Mouse (Mus musculus): ENCODE measurements around the gene Napsa. TPM values are rescaled to one million over a fixed set of nuclear protein-coding genes. Genes with fewer than 3 reads are reported as not detected.

Gene Napsa
- polyA plus RNA-seq, 1 experiment from 2014 or later = 3.9 TPM

DNA sequence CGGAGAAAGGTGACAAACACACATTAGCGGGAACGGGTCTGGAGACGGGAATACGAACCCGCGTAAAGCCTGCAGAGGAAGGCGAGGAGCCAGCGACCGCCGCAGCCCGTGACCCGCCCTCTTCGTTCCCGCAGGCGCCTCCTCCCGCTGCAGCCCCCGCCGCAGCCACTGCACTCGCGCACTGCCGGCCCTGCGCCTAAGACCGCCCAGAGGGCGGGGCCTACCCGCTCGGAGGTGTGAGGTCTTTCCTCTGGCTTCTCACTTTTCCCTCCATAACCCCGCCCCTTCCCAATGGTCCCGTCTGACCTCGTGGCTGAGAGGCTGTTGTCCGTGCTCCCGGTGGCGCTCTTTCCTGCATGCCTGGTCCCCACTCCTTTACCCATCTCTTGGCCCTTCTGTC lies 17.0 kb downstream of the Napsa start:
- under 1% methylated on average over 27 of the region's 33 CpGs for WGBS
- Histone ChIP-seq H3K27me3 (replicated peaks; ENCODE audit: control insufficient read depth, insufficient read depth, low read length) (peaks cover 73% of the 10 kb centered on the region), H3K4me2 (ENCODE audit: low read depth, low read length) (peak overlapping the region; percentile 71), H3K4me3 (ENCODE audit: low read length) (peak overlapping the region; percentile 48), H3K36me3 (ENCODE audit: control insufficient read depth, insufficient read depth, low read length) (no peaks in the 10 kb centered on the region), H3K9ac (ENCODE audit: low read depth, low read length) (peak overlapping the region; percentile 46; the same call in 1 of the 2 replicates), H3K9me3 (ENCODE audit: control insufficient read depth, low read length) (no peaks in the 10 kb centered on the region), H3K4me1 (ENCODE audit: control insufficient read depth, insufficient read depth, low read length) (peaks cover 17% of the 10 kb centered on the region), H3K27ac (ENCODE audit: low read length) (no peak overlapping the region)
- peak; percentile 47 for ATAC-seq

DNA sequence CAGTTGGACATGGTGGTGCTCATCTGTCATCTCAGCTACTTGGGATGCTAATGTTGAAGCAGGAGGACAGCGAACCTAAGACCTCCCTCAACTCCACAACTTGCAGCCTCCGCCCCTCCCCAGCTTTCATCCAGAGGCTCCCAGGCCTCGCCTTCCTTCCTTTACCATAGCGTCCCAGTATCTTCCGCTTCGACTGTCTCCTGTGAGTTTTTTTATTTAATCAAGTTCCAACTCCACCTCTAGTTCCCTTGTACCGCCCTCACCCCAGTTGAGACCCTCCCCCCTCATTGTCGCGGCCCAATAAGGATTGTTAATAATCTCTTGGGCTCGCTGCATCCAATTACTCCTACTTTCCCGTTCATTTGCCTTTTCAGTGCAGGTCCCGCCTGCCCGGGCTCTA lies 17.8 kb downstream of the Napsa start:
- no peak for ATAC-seq
- Histone ChIP-seq H3K4me3 (ENCODE audit: low read length) (peak overlapping the region; percentile 27; the same call in 1 of the 2 replicates), H3K27ac (ENCODE audit: low read length) (no peak overlapping the region), H3K4me2 (ENCODE audit: low read depth, low read length) (peak overlapping the region; percentile 99), H3K4me1 (ENCODE audit: control insufficient read depth, insufficient read depth, low read length) (peaks cover 17% of the 10 kb centered on the region), H3K36me3 (ENCODE audit: control insufficient read depth, insufficient read depth, low read length) (no peaks in the 10 kb centered on the region), H3K9ac (ENCODE audit: low read depth, low read length) (no peak overlapping the region), H3K9me3 (ENCODE audit: control insufficient read depth, low read length) (no peaks in the 10 kb centered on the region), H3K27me3 (replicated peaks; ENCODE audit: control insufficient read depth, insufficient read depth, low read length) (peaks cover 70% of the 10 kb centered on the region)
- WGBS = 5% methylated on average over 13 of the region's 13 CpGs

- ATAC-seq = peak; percentile 95
- under 1% methylated on average over 79 of the region's 80 CpGs for WGBS
Measured at GRCm38 (mm10) chr7:44590402-44591347, 18.5 kb downstream of the Napsa start, which contains the start of gene Kcnc3. Gene Kcnc3, plus strand, starts transcription at chr7:44590664.

GRCm38 (mm10) chr7:44591348-44592116 lies 19.4 kb downstream of the Napsa start:
- H3K4me1 ChIP-seq (ENCODE audit: control insufficient read depth, insufficient read depth, low read length) = peaks cover 17% of the 10 kb centered on the region
- no peak overlapping the region for H3K27ac ChIP-seq (ENCODE audit: low read length)
- no peaks in the 10 kb centered on the region for H3K36me3 ChIP-seq (ENCODE audit: control insufficient read depth, insufficient read depth, low read length)
- no peak for ATAC-seq
- H3K27me3 ChIP-seq (replicated peaks; ENCODE audit: control insufficient read depth, insufficient read depth, low read length) = peaks cover 54% of the 10 kb centered on the region
- H3K9ac ChIP-seq (ENCODE audit: low read depth, low read length) = peak overlapping the region; percentile 66
- WGBS = under 1% methylated on average over 60 of the region's 60 CpGs
- peak overlapping the region; percentile 99 for H3K4me2 ChIP-seq (ENCODE audit: low read depth, low read length)
- no peaks in the 10 kb centered on the region for H3K9me3 ChIP-seq (ENCODE audit: control insufficient read depth, low read length)
- peak overlapping the region; percentile 60 for H3K4me3 ChIP-seq (ENCODE audit: low read length)

More at GRCm38 (mm10) chr7:44590402-44591347, 18.5 kb downstream of the Napsa start, which contains the start of gene Kcnc3:
- Histone ChIP-seq H3K4me2 (ENCODE audit: low read depth, low read length) (peak within 1 kb of the TSS; percentile 99), H3K27ac (ENCODE audit: low read length) (no peak within 1 kb of the TSS), H3K36me3 (ENCODE audit: control insufficient read depth, insufficient read depth, low read length) (no peaks in the 10 kb centered on the region), H3K9me3 (ENCODE audit: control insufficient read depth, low read length) (no peaks in the 10 kb centered on the region), H3K4me1 (ENCODE audit: control insufficient read depth, insufficient read depth, low read length) (peaks cover 17% of the 10 kb centered on the region), H3K9ac (ENCODE audit: low read depth, low read length) (peak within 1 kb of the TSS; percentile 66), H3K27me3 (replicated peaks; ENCODE audit: control insufficient read depth, insufficient read depth, low read length) (peaks cover 62% of the 10 kb centered on the region), H3K4me3 (ENCODE audit: low read length) (peak within 1 kb of the TSS; percentile 60)

DNA sequence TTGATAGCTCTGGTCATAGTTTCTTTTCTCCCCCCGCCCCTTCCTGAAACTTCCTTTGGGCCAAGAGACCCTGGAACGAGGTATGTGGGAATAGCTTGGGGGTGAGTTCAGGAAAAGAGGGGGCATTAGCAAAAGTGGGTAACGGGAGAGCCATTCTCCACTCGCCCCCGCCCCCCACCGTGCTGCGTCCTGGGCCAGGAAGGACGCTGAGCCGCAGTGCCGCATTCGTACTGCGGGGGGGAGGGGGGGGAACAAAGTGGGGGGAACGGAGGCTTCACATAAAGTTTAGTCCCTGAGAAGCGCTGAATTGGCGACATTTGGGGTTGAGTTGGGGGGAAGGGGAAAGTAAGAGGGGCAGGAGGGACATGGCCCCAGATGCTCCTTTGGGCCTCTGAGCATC lies 20.9 kb downstream of the Napsa start:
- no peak overlapping the region for H3K27ac ChIP-seq (ENCODE audit: low read length)
- no peak overlapping the region for H3K9ac ChIP-seq (ENCODE audit: low read depth, low read length)
- H3K4me1 ChIP-seq (ENCODE audit: control insufficient read depth, insufficient read depth, low read length) = peaks cover 14% of the 10 kb centered on the region
- H3K9me3 ChIP-seq (ENCODE audit: control insufficient read depth, low read length) = no peaks in the 10 kb centered on the region
- peaks cover 41% of the 10 kb centered on the region for H3K27me3 ChIP-seq (replicated peaks; ENCODE audit: control insufficient read depth, insufficient read depth, low read length)
- H3K36me3 ChIP-seq (ENCODE audit: control insufficient read depth, insufficient read depth, low read length) = no peaks in the 10 kb centered on the region
- ATAC-seq = no peak
- H3K4me2 ChIP-seq (ENCODE audit: low read depth, low read length) = no peak overlapping the region
- H3K4me3 ChIP-seq (ENCODE audit: low read length) = no peak overlapping the region
- 3% methylated on average over 15 of the region's 15 CpGs for WGBS

DNA sequence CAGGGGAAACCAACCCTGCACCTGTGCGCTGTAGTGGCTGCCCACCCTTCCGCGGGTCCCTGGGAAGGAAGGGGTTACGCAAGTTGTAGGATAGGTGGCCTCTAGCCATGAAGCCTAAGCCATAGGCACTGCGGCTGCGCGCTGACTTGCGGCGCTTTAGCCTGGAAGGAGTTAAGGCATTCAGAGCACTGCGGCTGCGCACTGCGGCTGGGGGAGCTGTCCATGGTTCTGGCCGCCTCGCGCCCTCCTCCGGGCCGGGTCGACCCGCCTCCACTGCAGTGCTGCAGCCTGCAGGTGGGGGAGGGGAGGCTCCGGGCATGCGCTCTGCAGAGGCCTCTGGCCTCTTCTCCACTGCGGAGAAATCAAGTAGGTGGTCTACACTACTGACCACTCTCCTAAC lies 21.6 kb downstream of the Napsa start:
- Histone ChIP-seq H3K36me3 (ENCODE audit: control insufficient read depth, insufficient read depth, low read length) (no peaks in the 10 kb centered on the region), H3K9ac (ENCODE audit: low read depth, low read length) (no peak overlapping the region), H3K4me1 (ENCODE audit: control insufficient read depth, insufficient read depth, low read length) (peaks cover 10% of the 10 kb centered on the region), H3K27me3 (replicated peaks; ENCODE audit: control insufficient read depth, insufficient read depth, low read length) (peaks cover 34% of the 10 kb centered on the region), H3K4me3 (ENCODE audit: low read length) (no peak overlapping the region), H3K27ac (ENCODE audit: low read length) (no peak overlapping the region), H3K4me2 (ENCODE audit: low read depth, low read length) (no peak overlapping the region), H3K9me3 (ENCODE audit: control insufficient read depth, low read length) (no peaks in the 10 kb centered on the region)
- ATAC-seq = peak; percentile 22; the same call in 1 of the 2 replicates
- under 1% methylated on average over 21 of the region's 22 CpGs for whole genome bisulfite sequencing

- 54% methylated on average over 6 of the region's 6 CpGs for WGBS
- Histone ChIP-seq H3K36me3 (ENCODE audit: control insufficient read depth, insufficient read depth, low read length) (no peaks in the 10 kb centered on the region), H3K27ac (ENCODE audit: low read length) (no peak overlapping the region), H3K9ac (ENCODE audit: low read depth, low read length) (no peak overlapping the region), H3K4me3 (ENCODE audit: low read length) (no peak overlapping the region), H3K9me3 (ENCODE audit: control insufficient read depth, low read length) (no peaks in the 10 kb centered on the region), H3K27me3 (replicated peaks; ENCODE audit: control insufficient read depth, insufficient read depth, low read length) (peaks cover 31% of the 10 kb centered on the region), H3K4me2 (ENCODE audit: low read depth, low read length) (no peak overlapping the region), H3K4me1 (ENCODE audit: control insufficient read depth, insufficient read depth, low read length) (peaks cover 10% of the 10 kb centered on the region)
- ATAC-seq = no peak
Measured at GRCm38 (mm10) chr7:44594291-44594690, 22.1 kb downstream of the Napsa start.

DNA sequence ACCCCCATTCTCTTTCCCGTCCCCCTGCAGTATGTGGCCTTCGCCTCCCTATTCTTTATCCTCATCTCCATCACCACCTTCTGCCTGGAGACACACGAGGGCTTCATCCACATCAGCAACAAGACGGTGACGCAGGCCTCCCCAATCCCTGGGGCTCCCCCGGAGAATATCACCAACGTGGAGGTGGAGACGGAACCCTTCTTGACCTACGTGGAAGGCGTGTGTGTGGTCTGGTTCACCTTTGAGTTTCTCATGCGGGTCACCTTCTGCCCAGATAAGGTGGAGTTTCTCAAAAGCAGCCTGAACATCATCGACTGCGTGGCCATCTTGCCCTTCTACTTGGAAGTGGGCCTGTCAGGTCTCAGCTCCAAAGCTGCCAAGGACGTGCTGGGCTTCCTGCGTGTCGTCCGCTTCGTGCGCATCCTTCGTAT lies 23.0 kb downstream of the Napsa start:
- Histone ChIP-seq H3K4me2 (ENCODE audit: low read depth, low read length) (no peak overlapping the region), H3K9me3 (ENCODE audit: control insufficient read depth, low read length) (no peaks in the 10 kb centered on the region), H3K4me3 (ENCODE audit: low read length) (no peak overlapping the region), H3K9ac (ENCODE audit: low read depth, low read length) (no peak overlapping the region), H3K36me3 (ENCODE audit: control insufficient read depth, insufficient read depth, low read length) (no peaks in the 10 kb centered on the region), H3K27me3 (replicated peaks; ENCODE audit: control insufficient read depth, insufficient read depth, low read length) (peaks cover 29% of the 10 kb centered on the region), H3K27ac (ENCODE audit: low read length) (no peak overlapping the region), H3K4me1 (ENCODE audit: control insufficient read depth, insufficient read depth, low read length) (peaks cover 10% of the 10 kb centered on the region)
- ATAC-seq = no peak
- 91% methylated on average over 20 of the region's 20 CpGs for WGBS

DNA sequence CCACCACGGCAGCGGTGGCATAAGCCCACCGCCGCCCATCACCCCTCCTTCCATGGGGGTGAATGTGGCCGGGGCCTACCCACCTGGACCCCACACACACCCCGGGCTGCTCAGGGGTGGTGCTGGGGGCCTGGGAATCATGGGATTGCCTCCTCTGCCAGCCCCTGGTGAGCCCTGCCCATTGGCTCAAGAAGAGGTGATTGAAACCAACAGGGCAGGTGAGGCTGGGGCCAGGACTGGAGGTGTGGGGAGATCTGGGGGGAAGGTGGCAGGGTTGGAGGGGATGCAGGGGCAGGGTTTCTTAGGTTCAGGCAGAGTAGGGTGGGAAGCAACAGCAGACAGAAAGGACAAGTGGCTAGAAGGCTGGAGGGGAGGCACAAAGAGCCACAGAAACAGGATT lies 23.9 kb downstream of the Napsa start:
- Histone ChIP-seq H3K36me3 (ENCODE audit: control insufficient read depth, insufficient read depth, low read length) (no peaks in the 10 kb centered on the region), H3K9me3 (ENCODE audit: control insufficient read depth, low read length) (no peaks in the 10 kb centered on the region), H3K4me2 (ENCODE audit: low read depth, low read length) (no peak overlapping the region), H3K27me3 (replicated peaks; ENCODE audit: control insufficient read depth, insufficient read depth, low read length) (peaks cover 31% of the 10 kb centered on the region), H3K27ac (ENCODE audit: low read length) (no peak overlapping the region), H3K4me1 (ENCODE audit: control insufficient read depth, insufficient read depth, low read length) (peaks cover 10% of the 10 kb centered on the region), H3K4me3 (ENCODE audit: low read length) (no peak overlapping the region), H3K9ac (ENCODE audit: low read depth, low read length) (no peak overlapping the region)
- WGBS = 89% methylated on average over 5 of the region's 6 CpGs
- no peak for ATAC-seq

Measured in intestine, embryonic 16.5 days (tissue).